Comparison of ENCODE assay signal across 8 mouse cellular contexts in the genomic region with DNA sequence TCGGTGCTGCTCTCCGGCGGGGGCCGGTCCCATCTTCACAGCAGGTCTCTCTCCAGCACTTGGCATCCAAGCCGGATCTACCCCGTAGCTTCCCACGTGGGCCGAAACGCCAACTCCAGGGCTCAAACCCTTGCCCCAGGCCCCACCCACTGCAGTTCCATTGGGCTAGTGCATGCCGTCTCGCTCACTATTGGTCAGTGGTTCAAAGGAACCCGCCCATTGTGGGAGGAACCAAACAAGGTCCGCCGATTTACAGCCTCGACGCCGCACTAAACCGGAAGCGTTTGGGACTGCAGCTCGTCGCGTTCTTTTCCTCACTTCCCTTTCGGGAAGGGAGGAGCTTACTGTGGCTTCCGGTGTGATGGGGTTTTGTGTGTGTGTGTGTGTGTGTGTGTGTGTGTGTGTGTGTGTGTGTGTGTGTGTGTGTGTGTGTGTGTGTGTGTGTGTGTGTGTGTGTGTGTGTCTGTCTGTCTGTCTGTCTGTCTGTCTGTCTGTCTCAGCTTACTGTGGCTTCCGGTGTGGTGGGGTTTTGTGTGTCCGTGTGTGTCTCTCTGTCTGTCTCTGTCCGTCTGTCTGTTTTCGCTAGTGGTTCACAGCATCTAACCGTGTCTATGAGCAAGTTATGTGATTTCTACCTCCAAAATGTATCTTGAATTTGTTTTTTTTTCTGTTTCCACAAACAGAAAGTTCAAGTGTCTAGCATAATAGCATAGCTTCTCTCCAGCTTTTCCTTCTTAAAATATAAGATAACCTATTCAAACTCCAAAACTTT. TPM values are rescaled to one million over a fixed set of nuclear protein-coding genes. Genes with fewer than 3 reads are reported as not detected.
DNase-seq lines count a peak whose midpoint lies in the region; ATAC-seq lines count a peak whose summit lies in the region.

TSS of gene Nol6 (minus strand) at position 276 of the 772 bp plus-strand sequence.

- 1% methylated on average over 29 of the region's 29 CpGs for WGBS in heart, embryonic 13.5 days
- 2% methylated on average over 29 of the region's 29 CpGs for WGBS in liver, embryonic 12.5 days (ENCODE audit: insufficient replicate concordance)
- WGBS in stomach, embryonic 15.5 days, result 3% methylated on average over 28 of the region's 29 CpGs

- no peaks in the 10 kb centered on the region for H3K9me3 ChIP-seq in heart, embryonic 13.5 days
- H3K9me3 ChIP-seq in liver, embryonic 12.5 days (replicated peaks), result no peaks in the 10 kb centered on the region
- H3K9me3 ChIP-seq in stomach, embryonic 15.5 days, result no peaks in the 10 kb centered on the region

- no peaks in the 10 kb centered on the region for H3K27me3 ChIP-seq in heart, embryonic 13.5 days (replicated peaks)
- peaks cover 2% of the 10 kb centered on the region; the same call in 1 of the 2 replicates for H3K27me3 ChIP-seq in liver, embryonic 12.5 days (replicated peaks)
- H3K27me3 ChIP-seq in stomach, embryonic 15.5 days (replicated peaks), result no peaks in the 10 kb centered on the region

- peak within 1 kb of the TSS; percentile 68 for H3K4me3 ChIP-seq in brown adipose tissue, adult 24 weeks (ENCODE audit: insufficient read depth, low read depth, low read length)
- peak within 1 kb of the TSS; percentile 73 for H3K4me3 ChIP-seq in heart, embryonic 13.5 days
- peak within 1 kb of the TSS; percentile 74 for H3K4me3 ChIP-seq in liver, embryonic 12.5 days
- peak within 1 kb of the TSS; percentile 77 for H3K4me3 ChIP-seq in stomach, embryonic 15.5 days (replicated peaks)

- H3K4me2 ChIP-seq in heart, embryonic 13.5 days, result peak within 1 kb of the TSS; percentile 84
- H3K4me2 ChIP-seq in liver, embryonic 12.5 days, result peak within 1 kb of the TSS; percentile 89
- peak within 1 kb of the TSS; percentile 75 for H3K4me2 ChIP-seq in stomach, embryonic 15.5 days

- H3K27ac ChIP-seq in brown adipose tissue, adult 24 weeks (replicated peaks; ENCODE audit: low read depth, low read length), result peak within 1 kb of the TSS; percentile 46
- no peak within 1 kb of the TSS for H3K27ac ChIP-seq in heart, embryonic 13.5 days (replicated peaks)
- peak within 1 kb of the TSS; percentile 70 for H3K27ac ChIP-seq in liver, embryonic 12.5 days
- 0 out of 2 replicates have a peak within 1 kb of the TSS, but pooled peaks have one; percentile 31 for H3K27ac ChIP-seq in stomach, embryonic 15.5 days

- peak; percentile 100 for ATAC-seq in heart, embryonic 13.5 days (ENCODE audit: extremely low read depth, insufficient number of reproducible peaks, low FRiP score, low TSS enrichment)
- ATAC-seq in liver, embryonic 12.5 days, result peak; percentile 99
- peak; percentile 100 for ATAC-seq in stomach, embryonic 15.5 days (ENCODE audit: insufficient read depth, low FRiP score, low read depth)

- H3K36me3 ChIP-seq in heart, embryonic 13.5 days, result peaks cover 37% of the 10 kb centered on the region
- H3K36me3 ChIP-seq in liver, embryonic 12.5 days, result peaks cover 39% of the 10 kb centered on the region
- peaks cover 28% of the 10 kb centered on the region for H3K36me3 ChIP-seq in stomach, embryonic 15.5 days

- peak within 1 kb of the TSS; percentile 85 for H3K9ac ChIP-seq in heart, embryonic 13.5 days
- H3K9ac ChIP-seq in liver, embryonic 12.5 days, result peak within 1 kb of the TSS; percentile 71
- H3K9ac ChIP-seq in stomach, embryonic 15.5 days, result peak within 1 kb of the TSS; percentile 52

- H3K4me1 ChIP-seq in brown adipose tissue, adult 24 weeks (ENCODE audit: control insufficient read depth, insufficient read depth, insufficient read length, low read length), result 0 out of 2 replicates have a peak, but pooled peaks cover 2% of the 10 kb centered on the region
- H3K4me1 ChIP-seq in heart, embryonic 13.5 days, result peaks cover 9% of the 10 kb centered on the region
- peaks cover 17% of the 10 kb centered on the region for H3K4me1 ChIP-seq in liver, embryonic 12.5 days
- peaks cover 4% of the 10 kb centered on the region for H3K4me1 ChIP-seq in stomach, embryonic 15.5 days

- DNase-seq in CD4-positive, CD25-positive, alpha-beta regulatory T cell, adult 2 months (ENCODE audit: low read depth, low spot score), result peak; percentile 99
- peak; percentile 94 for DNase-seq in fat pad, adult 2 months (ENCODE audit: extremely low read depth, low read depth, low spot score)
- peak; percentile 98 for DNase-seq in kidney, postnatal 10 days
- DNase-seq in natural killer cell, adult 2 months (ENCODE audit: low spot score in 2 of 2), result peak; percentile 97

RNA-seq across cellular contexts. Expression of gene Nol6, which starts in this region (rescaled TPM):
- polyA plus RNA-seq in brown adipose tissue, adult 24 weeks (2012; ENCODE audit: insufficient read depth, insufficient read length, missing spikeins), result 13.0 and 15.3 TPM in 2 replicates
- polyA plus RNA-seq in heart, embryonic 13.5 days (2015; fragmentation: Nextera tagmentation; extraction: Ambion mirVana), result 15.7 and 18.2 TPM in 2 replicates
- 21.9 and 22.0 TPM in 2 replicates for polyA plus RNA-seq in liver, embryonic 12.5 days (2016; fragmentation: Nextera tagmentation; extraction: Ambion mirVana)
- polyA plus RNA-seq in stomach, embryonic 15.5 days (2015; fragmentation: Nextera tagmentation; extraction: Ambion mirVana), result 20.1 and 25.2 TPM in 2 replicates
